Mouse (Mus musculus) cerebellum, adult 18-20 months (tissue): ENCODE data around the gene Prr18.
"Not testable (repeated sequence)": the region's sequence is repeated elsewhere in the genome, so short reads cannot be mapped to it uniquely, and the experiment has no call there.

Source experiments
- DNase-seq, 2 experiments: peaks; one replicate each; pipeline ENCODE4 v3.0.0; 2021

Prr18 gene

DNA sequence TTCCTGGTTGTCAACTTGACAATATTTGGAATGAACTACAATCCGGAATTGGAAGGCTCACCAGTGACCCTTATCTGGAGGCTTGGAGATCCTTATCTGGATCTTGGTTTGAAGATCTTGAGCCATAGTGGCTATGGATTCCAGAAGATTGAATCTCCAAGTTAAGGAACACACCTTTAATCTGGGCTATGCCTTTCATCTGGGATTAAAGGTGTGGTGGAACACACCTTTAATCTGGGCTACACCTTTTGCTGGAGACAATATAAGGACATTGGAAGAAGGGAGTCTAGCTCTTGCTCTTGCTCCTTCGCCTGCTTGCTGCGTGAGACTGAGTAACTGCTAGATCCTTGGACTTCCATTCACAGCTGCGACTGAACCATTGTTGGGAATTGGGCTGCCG, at the start of gene Prr18:
Gene Prr18, plus strand, starts transcription at position 301 of the 400 bp plus-strand sequence.
- DNase-seq = not testable (repeated sequence)

GRCm38 (mm10) chr17:8289993-8290679, 47.1 kb upstream of the Prr18 start:
- no peak for DNase-seq

DNA sequence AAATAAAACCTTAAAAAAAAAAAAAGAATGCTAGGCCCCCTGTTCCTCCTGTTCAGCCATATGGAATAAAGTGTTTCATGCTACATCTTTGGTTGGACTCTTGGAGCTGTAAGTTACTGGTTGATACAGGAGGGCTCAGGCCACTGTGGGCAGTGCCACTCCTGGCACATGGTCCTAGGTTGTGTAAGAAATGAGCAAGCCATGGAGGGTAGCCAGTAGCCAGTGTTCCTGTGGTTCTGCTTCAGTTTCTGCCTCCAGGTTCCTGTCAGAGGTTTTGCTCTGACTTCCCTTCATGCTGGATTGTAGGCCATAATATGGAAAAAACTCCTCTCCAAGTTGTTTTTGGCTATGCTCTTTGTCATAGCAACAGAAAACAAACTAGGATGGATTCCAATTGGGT, 46.5 kb upstream of the Prr18 start:
- no peak for DNase-seq

DNA sequence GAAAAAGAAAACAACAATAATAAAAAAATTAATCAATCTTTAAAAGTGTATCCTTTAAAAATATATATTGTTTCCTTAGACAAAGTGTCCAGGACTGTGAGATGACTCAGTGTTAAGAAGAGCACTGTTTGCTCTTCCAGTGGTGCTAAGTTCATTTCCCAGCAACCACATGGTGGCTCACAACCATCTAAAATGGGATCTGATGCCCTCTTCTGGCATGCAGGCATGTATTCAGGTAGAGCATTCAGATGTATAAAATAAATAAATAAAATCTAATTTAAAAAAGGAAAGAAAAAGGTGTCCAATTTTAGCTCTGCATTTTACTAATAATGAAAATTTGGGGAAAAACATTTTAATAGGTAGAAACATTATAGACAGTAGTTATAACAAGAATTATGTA, 41.4 kb upstream of the Prr18 start:
- no peak for DNase-seq

- DNase-seq = no peak
Measured at GRCm38 (mm10) chr17:8296313-8296844, 40.9 kb upstream of the Prr18 start.

DNA sequence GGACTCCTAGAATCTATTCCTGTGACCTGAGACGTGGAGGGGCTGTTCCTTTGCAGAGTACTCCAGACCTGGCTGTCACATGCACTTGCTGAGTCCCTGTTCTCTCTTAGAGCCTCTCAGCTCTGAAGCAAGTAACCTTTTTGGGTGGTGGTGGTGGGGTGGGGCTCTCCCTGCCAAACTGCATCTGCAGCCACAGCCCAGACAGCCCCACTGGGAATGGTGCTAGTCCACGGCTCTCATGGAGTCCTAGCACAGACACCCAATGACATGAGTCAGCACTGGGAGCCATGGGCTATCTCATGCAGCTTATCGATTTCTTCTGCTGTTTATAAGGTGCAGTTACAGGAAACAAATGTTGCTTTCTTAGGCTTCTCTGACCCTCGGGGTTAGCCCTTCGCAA, 39.5 kb upstream of the Prr18 start:
- no peak for DNase-seq

- no peak for DNase-seq
Measured at GRCm38 (mm10) chr17:8298281-8298680, 39.0 kb upstream of the Prr18 start.

DNA sequence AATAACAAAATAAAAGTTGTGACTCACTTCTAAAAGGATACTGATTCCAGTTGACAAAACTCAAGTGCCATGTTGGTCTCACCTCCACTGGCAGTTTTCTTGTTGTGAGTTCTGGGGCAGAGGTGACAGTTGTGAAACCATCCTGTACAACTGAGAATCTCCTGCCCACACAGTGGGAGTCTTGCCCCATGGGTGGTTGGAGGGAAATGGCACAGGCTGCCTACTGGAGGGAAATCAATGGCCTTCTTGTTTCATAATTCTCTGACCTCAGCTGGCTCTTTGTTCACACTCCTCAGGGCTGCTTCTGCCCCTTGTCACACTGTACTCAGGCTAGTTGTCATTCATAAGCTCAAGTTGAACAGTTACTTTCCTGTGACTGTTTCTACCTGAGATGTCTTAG, 37.7 kb upstream of the Prr18 start:
- DNase-seq = peak in 1 of 2 experiments; percentile 13

DNA sequence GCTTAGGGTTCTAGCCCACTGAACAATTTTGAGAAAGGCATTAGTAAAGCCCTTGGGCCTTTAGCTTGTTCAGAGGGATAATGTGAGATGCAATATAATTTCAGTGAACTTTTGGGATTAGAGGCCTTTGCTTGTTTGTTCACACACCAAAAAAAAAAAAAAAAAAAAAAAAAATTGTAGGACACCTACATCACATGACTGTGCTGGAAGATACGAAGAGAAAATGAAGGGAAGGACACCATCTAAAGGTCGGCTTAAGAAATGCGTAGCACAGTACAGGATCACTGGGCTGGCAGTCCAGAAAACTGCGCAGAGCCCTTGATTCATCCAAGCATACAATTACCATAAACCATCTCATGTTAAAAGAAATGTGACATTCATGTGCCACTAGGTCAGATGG, 35.7 kb upstream of the Prr18 start:
- no peak for DNase-seq

DNA sequence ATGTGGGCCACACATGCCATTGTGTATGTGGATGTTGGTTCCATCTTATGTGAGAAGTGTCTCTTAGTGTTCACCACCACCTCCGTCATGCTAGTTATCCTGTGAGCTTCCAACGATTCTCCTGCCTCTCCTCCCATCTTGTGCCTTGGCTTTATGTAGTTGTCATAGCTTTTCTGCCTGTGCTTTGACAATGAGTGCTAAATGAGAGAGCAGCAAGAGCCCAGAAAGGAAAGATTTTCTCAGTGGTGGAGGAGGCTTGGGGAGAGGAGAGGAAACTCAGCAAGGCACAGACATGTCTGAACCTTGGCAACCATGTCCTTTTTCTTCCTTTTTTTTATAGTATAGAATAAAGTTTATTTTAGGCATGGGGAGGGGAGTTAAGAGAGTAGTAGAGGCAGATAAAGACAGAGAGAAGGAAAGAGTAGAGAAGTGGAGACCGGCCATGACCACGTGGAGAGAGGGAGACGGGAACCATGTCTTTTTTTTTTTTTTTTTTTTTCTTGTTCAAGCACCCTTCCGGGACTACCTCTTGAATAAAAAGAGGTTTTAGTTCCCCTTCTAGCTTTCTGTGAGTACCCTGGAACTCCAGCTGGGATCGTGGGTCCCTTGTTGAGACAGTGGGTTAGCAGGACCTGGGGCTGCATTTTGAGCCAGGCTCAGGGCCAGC, 34.4 kb upstream of the Prr18 start:
- no peak for DNase-seq

DNA sequence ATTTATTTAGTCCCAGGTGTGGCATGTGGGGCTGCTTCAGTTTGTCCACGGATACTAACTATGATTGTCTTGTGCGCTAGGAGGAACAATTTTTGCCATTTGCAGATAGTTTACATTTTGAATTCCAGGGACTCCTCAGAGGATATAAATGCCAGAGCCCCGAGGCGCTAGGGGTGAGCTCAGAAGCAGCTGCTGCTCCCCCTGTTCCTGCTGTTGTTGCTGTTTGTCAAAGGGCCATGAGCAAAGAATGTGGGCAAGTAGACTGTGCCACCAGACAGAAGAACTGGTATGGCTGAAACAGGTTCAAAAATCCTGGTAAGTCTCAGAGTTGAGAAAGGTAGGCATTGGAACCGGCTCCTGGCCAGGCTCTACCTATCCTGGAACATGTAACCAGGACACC, 33.6 kb upstream of the Prr18 start:
- no peak for DNase-seq

- no peak for DNase-seq
Measured at GRCm38 (mm10) chr17:8305801-8306200, 31.5 kb upstream of the Prr18 start.

DNA sequence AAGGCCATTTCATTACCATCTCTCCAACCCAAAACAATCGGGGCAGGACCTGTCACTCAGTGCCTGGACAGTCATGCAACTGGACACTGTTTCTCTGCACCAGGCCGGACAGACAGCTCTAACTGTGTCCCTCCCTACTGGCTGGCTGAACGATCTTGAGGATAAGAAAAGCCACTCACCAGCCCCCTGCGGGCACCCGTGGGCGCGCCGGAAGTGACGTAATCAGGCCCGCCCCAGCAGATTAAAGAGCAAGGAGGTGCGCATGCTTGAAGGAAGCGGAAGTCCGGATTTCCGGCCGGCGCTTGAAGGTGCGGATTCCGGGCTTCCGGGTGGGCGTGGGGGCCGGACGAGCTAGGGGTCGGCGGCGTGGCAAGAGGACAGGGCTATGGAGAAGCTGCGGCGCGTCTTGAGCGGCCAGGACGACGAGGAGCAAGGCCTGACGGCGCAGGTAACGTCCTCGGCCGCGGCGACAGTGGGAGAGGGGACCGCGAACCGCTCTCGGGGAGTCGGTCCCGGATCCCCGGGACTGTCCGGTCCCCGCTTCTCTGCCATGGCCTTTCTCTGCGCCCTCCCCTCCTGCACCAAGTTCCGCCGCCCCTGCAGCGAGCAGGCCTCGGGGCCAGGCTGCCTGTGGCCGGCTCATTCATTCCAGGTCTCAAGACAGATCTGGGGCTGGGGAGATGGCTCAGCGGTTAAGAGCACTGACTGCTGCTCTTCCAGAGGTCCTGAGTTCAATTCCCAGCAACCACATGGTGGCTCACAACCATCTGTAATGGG, 26.2 kb upstream of the Prr18 start, which contains the start of gene Sft2d1:
Gene Sft2d1, plus strand, starts transcription at position 265 of the 777 bp plus-strand sequence.
- peak; percentile 96 to 99 for DNase-seq

- DNase-seq = no peak
Measured at GRCm38 (mm10) chr17:8311751-8312150, 25.5 kb upstream of the Prr18 start.

GRCm38 (mm10) chr17:8313976-8314375, 23.3 kb upstream of the Prr18 start:
- no peak for DNase-seq

GRCm38 (mm10) chr17:8316251-8316650, 21.0 kb upstream of the Prr18 start:
- DNase-seq = no peak

GRCm38 (mm10) chr17:8326877-8327276, 10.4 kb upstream of the Prr18 start:
- DNase-seq = not testable (repeated sequence)

DNA sequence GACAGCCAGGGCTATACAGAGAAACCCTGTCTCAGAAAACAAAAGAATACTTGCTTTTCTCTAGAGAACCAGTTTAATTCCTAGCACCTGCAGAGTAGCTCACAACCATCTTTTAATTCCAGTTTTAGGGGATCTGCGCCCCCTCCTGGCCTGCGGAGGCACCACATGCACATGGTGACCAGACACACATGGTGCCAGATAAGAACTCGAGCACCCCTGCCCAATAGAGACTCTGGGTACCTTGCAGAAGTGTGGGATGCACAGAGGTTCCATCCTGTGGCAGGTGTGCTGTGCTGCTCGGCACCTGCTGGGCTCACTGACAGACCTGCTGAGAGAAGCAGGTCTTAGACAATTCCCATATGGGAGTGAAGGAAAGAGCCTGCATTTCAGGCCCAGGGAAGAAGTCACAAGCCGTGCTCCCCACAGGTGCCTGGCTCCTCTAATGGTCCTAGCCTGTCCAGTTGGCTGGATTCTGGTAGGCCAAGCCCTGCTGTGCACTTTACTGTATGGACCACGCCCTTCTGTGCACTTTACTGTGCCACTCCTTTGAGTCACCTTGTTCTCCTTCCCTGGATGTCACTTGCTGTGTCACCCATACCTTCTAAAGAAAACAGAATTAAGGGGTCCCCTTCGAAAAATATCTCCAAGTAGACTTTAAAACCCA, 8.6 kb upstream of the Prr18 start:
- DNase-seq = no peak

- no peak for DNase-seq
Measured at GRCm38 (mm10) chr17:8330602-8331001, 6.7 kb upstream of the Prr18 start.

- peak in 1 of 2 experiments; percentile 18 for DNase-seq
Measured at GRCm38 (mm10) chr17:8339666-8340374, 2.6 kb downstream of the Prr18 start.

DNA sequence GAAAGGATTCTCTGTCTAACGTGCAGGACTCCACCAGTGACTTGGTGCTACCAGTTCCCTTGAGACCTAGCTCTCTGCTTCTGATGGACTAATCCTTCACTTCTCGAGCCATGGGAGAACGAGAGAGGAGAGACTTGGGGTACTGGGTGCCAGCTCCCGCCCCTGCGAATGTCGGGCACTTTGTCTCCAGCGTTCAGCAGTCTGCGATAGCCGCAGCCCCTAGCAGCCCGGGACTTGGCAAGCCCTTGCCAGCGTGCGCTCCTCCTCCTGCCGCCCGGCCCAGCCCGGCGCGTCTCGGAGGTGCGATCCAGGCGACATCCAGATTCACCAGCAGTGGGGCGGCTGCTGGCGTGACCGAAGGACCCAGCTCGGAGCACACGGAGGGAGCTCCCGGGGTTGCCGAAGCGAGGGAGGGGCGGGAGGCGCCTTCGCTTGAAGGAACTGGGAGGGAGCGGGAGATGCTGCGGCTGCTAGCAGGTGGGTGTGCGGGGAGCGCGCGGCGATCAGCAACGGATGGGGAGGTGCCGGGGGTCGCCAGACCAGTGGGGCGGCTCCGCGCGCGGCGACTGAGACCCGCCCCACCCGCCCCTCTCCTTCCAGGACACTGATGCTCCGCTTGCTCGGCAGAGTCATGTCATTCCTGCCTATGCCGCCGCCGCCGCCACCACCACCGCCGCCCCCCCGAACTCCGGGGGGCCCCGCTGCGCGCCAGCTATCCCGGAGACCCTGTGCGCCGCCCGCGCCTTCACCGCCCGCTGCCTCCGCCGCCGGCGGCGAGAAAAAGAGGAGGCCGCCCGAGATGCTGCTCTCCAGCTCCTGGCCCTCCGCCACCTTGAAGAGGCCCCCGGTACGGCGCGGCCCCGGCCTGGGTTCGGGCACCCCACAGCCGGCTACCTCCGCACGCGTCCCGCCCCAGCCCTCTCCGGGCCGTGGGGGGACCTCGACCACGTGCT, 3.4 kb downstream of the Prr18 start:
- DNase-seq = peak; percentile 31 to 59
